Mouse (Mus musculus): ENCODE results near the gene Cib2. TPM values are rescaled to one million over a fixed set of nuclear protein-coding genes. Genes with fewer than 3 reads are reported as not detected.

Gene Cib2
- polyA plus RNA-seq, 1 experiment from 2014 or later = 20.6 TPM

- Histone ChIP-seq H3K27ac (ENCODE audit: low read depth, low read length) (no peak overlapping the region), H3K9ac (ENCODE audit: low read depth, low read length) (no peak overlapping the region), H3K9me3 (ENCODE audit: control insufficient read depth, low read length) (no peaks in the 10 kb centered on the region), H3K4me3 (ENCODE audit: low read length) (no peak overlapping the region), H3K36me3 (ENCODE audit: control insufficient read depth, insufficient read depth, low read length) (no peaks in the 10 kb centered on the region), H3K27me3 (ENCODE audit: control insufficient read depth, insufficient read depth, low read length) (no peaks in the 10 kb centered on the region), H3K4me2 (replicated peaks; ENCODE audit: low read depth, low read length) (no peak overlapping the region), H3K4me1 (ENCODE audit: control insufficient read depth, insufficient read depth, low read length) (no peaks in the 10 kb centered on the region)
- no peak for ATAC-seq (ENCODE audit: low FRiP score, low TSS enrichment)
- 94% methylated on average over 3 of the region's 3 CpGs for WGBS
These were observed 21.8 kb downstream of the Cib2 start for GRCm38 (mm10) chr9:54538244-54538643.

DNA sequence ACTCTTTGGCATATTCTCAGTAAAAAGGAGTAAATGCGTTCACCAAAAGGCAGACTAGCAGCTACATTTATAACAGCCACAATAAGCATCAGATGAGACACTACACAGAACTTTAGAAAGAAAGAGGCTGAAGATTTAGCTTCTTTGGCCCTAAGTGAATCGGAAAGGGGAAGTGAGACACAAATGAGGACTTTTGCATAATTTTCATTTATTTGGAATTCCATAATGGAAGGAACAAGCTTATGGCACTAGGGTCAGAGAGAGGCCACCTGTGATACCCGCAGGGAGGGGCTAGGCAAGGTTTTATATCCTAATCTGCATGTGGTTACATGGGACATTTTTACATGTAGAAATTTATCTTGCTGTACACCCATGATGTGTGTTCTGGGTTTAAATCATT, 22.5 kb downstream of the Cib2 start:
- H3K4me2 ChIP-seq (replicated peaks; ENCODE audit: low read depth, low read length) = no peak overlapping the region
- H3K9me3 ChIP-seq (ENCODE audit: control insufficient read depth, low read length) = no peaks in the 10 kb centered on the region
- no peaks in the 10 kb centered on the region for H3K27me3 ChIP-seq (ENCODE audit: control insufficient read depth, insufficient read depth, low read length)
- no peak overlapping the region for H3K27ac ChIP-seq (ENCODE audit: low read depth, low read length)
- H3K4me3 ChIP-seq (ENCODE audit: low read length) = no peak overlapping the region
- H3K9ac ChIP-seq (ENCODE audit: low read depth, low read length) = no peak overlapping the region
- no peaks in the 10 kb centered on the region for H3K4me1 ChIP-seq (ENCODE audit: control insufficient read depth, insufficient read depth, low read length)
- no peak for ATAC-seq (ENCODE audit: low FRiP score, low TSS enrichment)
- 76% methylated on average over 3 of the region's 3 CpGs for WGBS
- H3K36me3 ChIP-seq (ENCODE audit: control insufficient read depth, insufficient read depth, low read length) = no peaks in the 10 kb centered on the region

- Histone ChIP-seq H3K4me1 (ENCODE audit: control insufficient read depth, insufficient read depth, low read length) (no peaks in the 10 kb centered on the region), H3K27ac (ENCODE audit: low read depth, low read length) (no peak overlapping the region), H3K36me3 (ENCODE audit: control insufficient read depth, insufficient read depth, low read length) (no peaks in the 10 kb centered on the region), H3K27me3 (ENCODE audit: control insufficient read depth, insufficient read depth, low read length) (no peaks in the 10 kb centered on the region), H3K9me3 (ENCODE audit: control insufficient read depth, low read length) (no peaks in the 10 kb centered on the region), H3K9ac (ENCODE audit: low read depth, low read length) (no peak overlapping the region), H3K4me3 (ENCODE audit: low read length) (no peak overlapping the region), H3K4me2 (replicated peaks; ENCODE audit: low read depth, low read length) (no peak overlapping the region)
- no peak for ATAC-seq (ENCODE audit: low FRiP score, low TSS enrichment)
- 54% methylated on average over 4 of the region's 4 CpGs for WGBS
These were observed 23.0 kb downstream of the Cib2 start for GRCm38 (mm10) chr9:54537030-54537429.

DNA sequence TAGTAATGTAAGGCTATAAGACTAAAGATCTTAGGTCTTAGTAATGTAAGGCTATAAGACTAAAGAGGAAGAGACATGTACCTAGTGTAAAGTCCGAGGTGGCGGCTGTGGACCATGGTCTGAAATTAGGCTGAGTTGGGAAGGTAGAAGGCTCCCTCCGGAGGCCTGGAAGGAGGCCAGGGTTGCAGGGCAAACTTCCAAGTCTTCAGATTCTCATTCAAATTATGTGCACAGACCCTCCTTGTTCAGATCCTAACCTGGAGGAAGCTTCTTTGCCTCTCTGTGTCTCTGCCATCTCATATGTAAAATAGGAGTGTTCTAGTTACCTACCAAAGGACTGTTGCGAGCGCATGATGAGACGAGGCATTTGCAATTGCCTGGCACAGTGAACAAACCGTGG, 23.8 kb downstream of the Cib2 start:
- 84% methylated on average over 7 of the region's 7 CpGs for WGBS
- no peak for ATAC-seq (ENCODE audit: low FRiP score, low TSS enrichment)

GRCm38 (mm10) chr9:54533975-54534374, 26.0 kb downstream of the Cib2 start:
- no peak overlapping the region for H3K4me3 ChIP-seq (ENCODE audit: low read length)
- H3K4me2 ChIP-seq (replicated peaks; ENCODE audit: low read depth, low read length) = no peak overlapping the region
- H3K9ac ChIP-seq (ENCODE audit: low read depth, low read length) = no peak overlapping the region
- ATAC-seq (ENCODE audit: low FRiP score, low TSS enrichment) = no peak
- no peaks in the 10 kb centered on the region for H3K9me3 ChIP-seq (ENCODE audit: control insufficient read depth, low read length)
- no peak overlapping the region for H3K27ac ChIP-seq (ENCODE audit: low read depth, low read length)
- no peaks in the 10 kb centered on the region for H3K27me3 ChIP-seq (ENCODE audit: control insufficient read depth, insufficient read depth, low read length)
- H3K36me3 ChIP-seq (ENCODE audit: control insufficient read depth, insufficient read depth, low read length) = no peaks in the 10 kb centered on the region
- H3K4me1 ChIP-seq (ENCODE audit: control insufficient read depth, insufficient read depth, low read length) = no peaks in the 10 kb centered on the region
- WGBS = 79% methylated on average over 5 of the region's 5 CpGs

More for the DNA sequence above, 23.8 kb downstream of the Cib2 start:
- no peaks in the 10 kb centered on the region for H3K4me1 ChIP-seq (ENCODE audit: control insufficient read depth, insufficient read depth, low read length)
- no peaks in the 10 kb centered on the region for H3K36me3 ChIP-seq (ENCODE audit: control insufficient read depth, insufficient read depth, low read length)
- no peak overlapping the region for H3K9ac ChIP-seq (ENCODE audit: low read depth, low read length)
- no peak overlapping the region for H3K27ac ChIP-seq (ENCODE audit: low read depth, low read length)
- H3K9me3 ChIP-seq (ENCODE audit: control insufficient read depth, low read length) = no peaks in the 10 kb centered on the region
- H3K27me3 ChIP-seq (ENCODE audit: control insufficient read depth, insufficient read depth, low read length) = no peaks in the 10 kb centered on the region
- no peak overlapping the region for H3K4me2 ChIP-seq (replicated peaks; ENCODE audit: low read depth, low read length)
- no peak overlapping the region for H3K4me3 ChIP-seq (ENCODE audit: low read length)

DNA sequence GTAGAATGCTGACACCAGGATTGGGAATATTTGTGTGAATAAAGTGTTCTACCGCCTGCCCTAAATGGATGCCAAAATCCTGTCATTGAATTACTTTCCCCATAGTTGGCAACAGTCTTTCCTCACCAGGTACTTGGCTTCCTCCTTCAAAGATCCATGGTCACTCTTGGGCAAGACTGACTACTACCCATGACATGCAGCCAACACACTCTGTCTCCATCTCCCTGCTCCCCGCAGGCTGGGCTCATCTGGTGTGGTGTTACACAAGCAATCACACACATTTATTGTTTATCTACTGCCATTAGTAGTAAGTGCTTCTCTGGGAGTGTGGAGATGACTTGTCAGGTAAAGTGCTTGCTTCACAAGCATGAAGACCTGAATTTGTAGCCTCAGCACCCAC, 27.1 kb downstream of the Cib2 start:
- H3K4me3 ChIP-seq (ENCODE audit: low read length) = no peak overlapping the region
- 86% methylated on average over 2 of the region's 2 CpGs for WGBS
- no peak overlapping the region for H3K9ac ChIP-seq (ENCODE audit: low read depth, low read length)
- ATAC-seq (ENCODE audit: low FRiP score, low TSS enrichment) = no peak
- H3K27ac ChIP-seq (ENCODE audit: low read depth, low read length) = no peak overlapping the region
- no peaks in the 10 kb centered on the region for H3K4me1 ChIP-seq (ENCODE audit: control insufficient read depth, insufficient read depth, low read length)
- H3K9me3 ChIP-seq (ENCODE audit: control insufficient read depth, low read length) = no peaks in the 10 kb centered on the region
- H3K4me2 ChIP-seq (replicated peaks; ENCODE audit: low read depth, low read length) = no peak overlapping the region
- no peaks in the 10 kb centered on the region for H3K27me3 ChIP-seq (ENCODE audit: control insufficient read depth, insufficient read depth, low read length)
- H3K36me3 ChIP-seq (ENCODE audit: control insufficient read depth, insufficient read depth, low read length) = no peaks in the 10 kb centered on the region

DNA sequence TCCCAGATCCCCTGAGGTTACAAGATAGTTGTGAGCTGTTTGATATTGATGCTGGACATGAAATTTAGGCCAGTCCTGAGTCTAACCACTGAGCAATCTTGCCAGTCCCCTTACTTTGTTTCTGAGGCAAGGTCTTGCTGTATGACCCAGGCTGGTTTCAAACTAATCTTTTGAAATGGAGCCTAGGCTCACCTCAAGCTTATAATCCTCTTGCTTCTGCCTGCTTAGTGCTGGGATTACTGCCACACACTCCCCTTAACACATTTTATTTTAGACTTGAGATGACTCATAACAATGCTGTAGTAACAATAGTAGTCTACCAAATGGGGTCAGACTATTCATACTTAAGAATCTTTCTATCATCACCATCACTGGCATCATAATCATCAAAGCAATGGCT, 28.6 kb downstream of the Cib2 start:
- no peak overlapping the region for H3K27ac ChIP-seq (ENCODE audit: low read depth, low read length)
- no peaks in the 10 kb centered on the region for H3K9me3 ChIP-seq (ENCODE audit: control insufficient read depth, low read length)
- no peak for ATAC-seq (ENCODE audit: low FRiP score, low TSS enrichment)
- no peak overlapping the region for H3K4me2 ChIP-seq (replicated peaks; ENCODE audit: low read depth, low read length)
- H3K36me3 ChIP-seq (ENCODE audit: control insufficient read depth, insufficient read depth, low read length) = no peaks in the 10 kb centered on the region
- H3K9ac ChIP-seq (ENCODE audit: low read depth, low read length) = no peak overlapping the region
- H3K4me1 ChIP-seq (ENCODE audit: control insufficient read depth, insufficient read depth, low read length) = no peaks in the 10 kb centered on the region
- H3K27me3 ChIP-seq (ENCODE audit: control insufficient read depth, insufficient read depth, low read length) = no peaks in the 10 kb centered on the region
- H3K4me3 ChIP-seq (ENCODE audit: low read length) = no peak overlapping the region

DNA sequence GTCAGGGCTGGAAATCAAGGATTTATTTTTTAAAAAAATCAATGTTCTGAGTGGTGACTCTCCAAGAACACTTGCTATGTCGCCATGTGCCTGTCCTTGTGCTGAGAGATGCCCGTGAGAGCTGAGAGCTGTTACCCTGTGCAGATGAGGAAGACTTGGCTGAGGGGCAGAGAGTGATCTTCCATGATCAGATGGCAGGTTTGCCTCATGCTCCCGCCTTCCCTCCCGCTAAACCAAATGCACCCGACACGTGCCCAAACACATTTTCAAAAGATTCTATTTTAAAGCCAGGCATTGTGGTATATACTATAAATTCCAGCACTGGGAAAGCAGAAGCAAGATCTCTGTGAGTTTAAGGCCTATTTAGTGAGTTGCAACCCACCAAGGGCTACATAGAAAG, 29.2 kb downstream of the Cib2 start:
- no peak overlapping the region for H3K27ac ChIP-seq (ENCODE audit: low read depth, low read length)
- no peaks in the 10 kb centered on the region for H3K4me1 ChIP-seq (ENCODE audit: control insufficient read depth, insufficient read depth, low read length)
- no peaks in the 10 kb centered on the region for H3K36me3 ChIP-seq (ENCODE audit: control insufficient read depth, insufficient read depth, low read length)
- H3K4me3 ChIP-seq (ENCODE audit: low read length) = no peak overlapping the region
- no peaks in the 10 kb centered on the region for H3K9me3 ChIP-seq (ENCODE audit: control insufficient read depth, low read length)
- no peak overlapping the region for H3K4me2 ChIP-seq (replicated peaks; ENCODE audit: low read depth, low read length)
- WGBS = 85% methylated on average over 6 of the region's 6 CpGs
- no peaks in the 10 kb centered on the region for H3K27me3 ChIP-seq (ENCODE audit: control insufficient read depth, insufficient read depth, low read length)
- no peak for ATAC-seq (ENCODE audit: low FRiP score, low TSS enrichment)
- H3K9ac ChIP-seq (ENCODE audit: low read depth, low read length) = no peak overlapping the region

- no peaks in the 10 kb centered on the region for H3K9me3 ChIP-seq (ENCODE audit: control insufficient read depth, low read length)
- ATAC-seq (ENCODE audit: low FRiP score, low TSS enrichment) = no peak
These were observed 30.1 kb downstream of the Cib2 start for GRCm38 (mm10) chr9:54529950-54530349.

GRCm38 (mm10) chr9:54527694-54528093, 32.3 kb downstream of the Cib2 start:
- no peak overlapping the region for H3K4me2 ChIP-seq (replicated peaks; ENCODE audit: low read depth, low read length)
- H3K36me3 ChIP-seq (ENCODE audit: control insufficient read depth, insufficient read depth, low read length) = no peaks in the 10 kb centered on the region
- H3K4me3 ChIP-seq (ENCODE audit: low read length) = no peak overlapping the region
- no peaks in the 10 kb centered on the region for H3K4me1 ChIP-seq (ENCODE audit: control insufficient read depth, insufficient read depth, low read length)
- H3K27ac ChIP-seq (ENCODE audit: low read depth, low read length) = no peak overlapping the region
- H3K9ac ChIP-seq (ENCODE audit: low read depth, low read length) = no peak overlapping the region
- WGBS = 58% methylated on average over 7 of the region's 7 CpGs
- ATAC-seq (ENCODE audit: low FRiP score, low TSS enrichment) = no peak
- H3K9me3 ChIP-seq (ENCODE audit: control insufficient read depth, low read length) = no peaks in the 10 kb centered on the region
- H3K27me3 ChIP-seq (ENCODE audit: control insufficient read depth, insufficient read depth, low read length) = no peaks in the 10 kb centered on the region

More at GRCm38 (mm10) chr9:54529950-54530349, 30.1 kb downstream of the Cib2 start:
- Histone ChIP-seq H3K4me1 (ENCODE audit: control insufficient read depth, insufficient read depth, low read length) (no peaks in the 10 kb centered on the region), H3K4me3 (ENCODE audit: low read length) (no peak overlapping the region), H3K27me3 (ENCODE audit: control insufficient read depth, insufficient read depth, low read length) (no peaks in the 10 kb centered on the region), H3K4me2 (replicated peaks; ENCODE audit: low read depth, low read length) (no peak overlapping the region), H3K9ac (ENCODE audit: low read depth, low read length) (no peak overlapping the region), H3K36me3 (ENCODE audit: control insufficient read depth, insufficient read depth, low read length) (no peaks in the 10 kb centered on the region), H3K27ac (ENCODE audit: low read depth, low read length) (no peak overlapping the region)
- WGBS = 89% methylated on average over 2 of the region's 2 CpGs

Measured in kidney, embryonic 14.5 days (tissue).